Mouse (Mus musculus) layer of hippocampus, adult 11-12 months (tissue): ENCODE measurements around the gene Aatk.

Experiments used
- DNase-seq: peaks from one replicate; pipeline ENCODE4 v3.0.0; 2022; ENCODE audit warnings: low spot score

The Aatk gene

DNA sequence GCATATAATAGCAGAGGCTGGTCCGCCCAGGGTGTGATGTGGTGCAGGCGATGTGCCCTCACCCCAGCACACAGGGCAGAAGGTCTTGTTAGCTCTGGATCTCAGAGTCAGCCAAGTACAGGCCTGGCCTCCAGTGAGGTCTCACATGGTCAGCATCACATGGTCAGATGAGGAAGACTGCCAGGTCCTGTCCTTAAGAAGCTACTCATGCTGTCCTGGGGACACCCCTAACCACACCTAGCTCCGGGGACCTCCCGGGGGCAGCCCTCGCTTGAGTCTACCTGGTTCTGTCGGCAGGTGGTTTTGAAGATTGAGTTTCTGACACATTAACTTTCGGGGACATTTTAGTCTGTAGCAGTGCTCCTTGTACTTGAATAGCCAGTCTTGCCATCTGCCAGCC lies 58.6 kb downstream of the Aatk start:
- no peak for DNase-seq

DNA sequence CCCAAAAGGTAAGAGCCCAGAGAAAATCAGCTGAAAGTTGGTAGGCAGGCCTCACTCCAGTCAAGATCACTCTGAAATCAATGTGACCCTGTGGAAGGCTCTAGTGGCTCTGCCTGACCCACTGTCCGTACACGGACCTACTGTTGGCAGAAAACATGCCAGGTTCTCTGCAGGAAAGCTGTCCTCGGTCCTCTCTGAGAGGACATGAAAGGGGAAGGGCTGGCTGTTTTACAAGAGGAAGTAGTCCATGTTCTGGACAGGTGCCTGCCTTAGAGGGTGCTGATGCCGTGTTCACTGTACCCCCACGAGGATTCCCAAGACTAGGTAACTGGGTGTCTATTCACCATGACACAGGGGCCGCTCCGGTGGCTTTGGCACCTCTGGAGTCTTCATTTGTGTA lies 59.1 kb downstream of the Aatk start:
- DNase-seq = no peak

DNA sequence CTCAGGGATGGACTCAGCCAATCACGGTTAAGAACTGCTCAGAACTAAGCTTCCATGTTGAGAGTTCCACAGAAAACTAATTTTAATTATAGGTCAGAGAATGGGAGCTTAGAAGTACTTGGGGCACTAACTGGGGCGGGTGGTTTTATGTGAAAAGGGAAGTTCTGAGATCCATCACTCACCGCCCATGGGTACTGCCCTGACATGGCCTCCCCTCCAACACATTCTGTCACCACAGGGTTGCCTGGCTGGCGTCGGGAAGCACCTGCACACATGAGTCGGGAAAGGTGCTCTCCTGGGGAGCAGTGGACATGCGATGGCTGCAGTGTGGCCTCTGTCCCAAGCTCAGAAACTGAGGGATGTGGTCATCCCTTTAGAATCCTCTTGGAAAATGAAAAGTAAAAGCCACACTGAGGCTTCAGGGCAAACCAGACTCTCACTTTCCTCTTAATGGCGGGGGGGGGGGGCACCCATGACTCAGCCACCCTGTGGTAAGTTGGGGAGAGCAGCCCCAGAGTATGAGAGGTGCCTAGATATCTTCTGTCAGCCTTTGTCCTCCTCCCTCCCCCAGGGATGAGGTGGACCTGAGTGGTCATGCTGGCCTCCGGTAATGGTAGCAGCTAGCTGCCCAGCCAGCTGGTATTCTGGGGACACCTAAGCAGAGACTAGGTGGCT lies 60.1 kb downstream of the Aatk start:
- no peak for DNase-seq

DNA sequence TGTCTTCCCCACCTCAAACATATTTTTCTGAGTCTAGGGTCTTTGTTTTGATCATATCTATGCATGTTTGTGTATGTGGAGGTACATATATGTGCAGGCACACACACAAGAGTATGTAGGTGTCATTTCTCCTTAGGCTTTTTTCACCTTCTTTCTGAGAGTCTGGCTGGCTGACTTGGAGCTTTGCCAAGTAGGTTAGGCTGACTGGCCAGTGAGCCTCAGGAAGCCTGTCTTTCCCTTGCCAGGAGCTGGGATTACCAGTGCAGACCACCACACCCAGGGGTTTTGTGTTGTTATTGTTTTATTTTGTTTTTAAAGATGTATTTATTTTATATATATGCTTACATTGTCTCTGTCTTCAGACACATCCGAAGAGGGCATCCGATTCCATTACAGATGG lies 63.8 kb downstream of the Aatk start:
- DNase-seq = no peak

DNA sequence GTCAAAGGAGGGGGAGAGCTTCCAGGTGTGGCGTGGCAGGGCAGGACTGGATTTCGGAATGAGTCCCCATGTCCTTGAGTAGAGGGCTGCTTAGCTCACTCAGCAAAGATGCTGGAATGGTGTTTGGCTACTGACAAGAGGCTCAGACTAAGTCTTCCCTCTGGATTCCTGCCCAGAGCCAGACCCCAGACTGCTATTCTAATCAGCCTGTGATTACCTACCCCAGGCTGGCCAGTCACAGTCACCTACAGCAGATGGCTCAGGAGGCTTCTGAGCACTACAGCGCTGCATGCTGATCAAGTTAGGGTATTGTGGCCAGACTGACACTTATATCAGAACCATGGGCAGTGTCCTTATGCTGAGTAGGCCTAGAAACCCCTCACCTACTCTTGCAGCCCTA lies 64.7 kb downstream of the Aatk start:
- DNase-seq = no peak

DNA sequence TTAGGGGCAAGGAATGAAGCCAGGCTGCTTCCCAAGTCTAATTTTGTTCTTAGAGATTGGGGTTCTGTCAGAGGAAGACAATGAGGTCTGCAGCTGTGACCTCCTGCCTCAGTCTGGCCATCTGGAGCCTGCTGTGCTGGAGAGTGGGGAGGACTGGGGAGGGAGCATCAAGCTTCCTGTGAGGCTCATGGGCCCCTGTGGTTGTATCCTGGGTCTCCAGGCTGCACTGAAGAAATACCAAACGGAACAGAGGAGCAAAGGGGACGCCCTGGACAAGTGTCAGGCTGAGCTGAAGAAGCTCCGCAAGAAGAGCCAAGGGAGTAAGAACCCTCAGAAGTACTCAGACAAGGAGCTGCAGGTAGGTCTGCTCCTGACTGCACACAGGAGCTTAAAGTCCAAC lies 65.2 kb downstream of the Aatk start:
- no peak for DNase-seq

DNA sequence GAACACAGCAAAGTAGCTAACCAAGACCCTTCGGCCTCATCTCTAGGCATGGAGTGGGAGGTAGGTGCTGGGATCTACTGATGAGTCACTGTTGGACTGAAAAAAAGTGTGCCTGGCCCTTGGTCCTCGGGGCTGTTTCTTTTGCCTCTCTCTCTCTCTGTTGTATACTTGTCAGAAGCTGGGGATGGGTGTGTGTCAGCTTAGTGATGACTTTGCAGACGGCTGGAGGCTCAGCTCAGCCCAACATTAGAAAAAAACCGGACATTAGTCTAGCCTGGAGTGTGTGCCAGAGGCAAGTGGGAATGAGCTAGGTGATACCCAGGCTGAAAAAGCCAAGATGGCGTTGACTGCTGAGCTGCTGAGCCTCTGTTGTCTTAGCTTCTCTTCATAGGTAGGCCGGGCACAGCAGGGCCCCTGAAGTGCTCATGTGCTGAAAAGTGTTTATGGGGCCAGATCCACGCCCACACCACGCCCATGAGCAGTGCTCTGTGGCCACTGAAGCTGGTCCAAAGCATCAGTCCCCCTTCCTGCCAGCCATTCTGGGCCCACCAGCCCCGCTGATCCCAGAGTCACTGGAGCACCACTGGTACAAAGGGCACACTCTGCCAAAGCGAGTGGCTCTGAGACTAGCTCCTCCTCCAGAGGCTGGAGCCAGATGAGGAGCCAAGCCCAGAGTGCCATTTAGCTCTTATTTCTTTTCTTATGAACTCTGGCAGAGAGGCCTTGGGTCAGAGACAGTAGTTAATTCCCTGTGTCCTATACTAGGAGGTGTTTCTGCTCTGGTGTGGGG lies 67.2 kb downstream of the Aatk start:
- no peak for DNase-seq

DNA sequence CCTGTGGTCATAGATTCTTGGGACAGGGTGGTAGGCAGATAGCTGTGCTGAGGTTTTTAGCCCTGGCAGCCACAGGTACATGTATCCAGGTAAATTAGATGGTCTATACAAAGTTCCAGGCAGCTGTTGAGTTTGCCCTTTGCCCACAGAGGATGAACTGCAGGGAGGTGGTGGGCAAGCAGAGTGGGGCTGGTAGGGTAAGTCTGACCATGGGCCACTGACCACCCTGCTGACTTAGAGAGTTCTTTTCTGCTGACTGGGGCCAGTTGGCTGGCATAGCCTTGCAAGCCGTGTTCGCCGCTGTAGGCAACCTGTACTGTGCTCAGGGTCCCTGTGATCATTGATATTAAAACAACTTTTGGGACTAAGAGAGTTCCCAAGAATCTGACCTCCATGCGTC lies 68.3 kb downstream of the Aatk start:
- DNase-seq = no peak

DNA sequence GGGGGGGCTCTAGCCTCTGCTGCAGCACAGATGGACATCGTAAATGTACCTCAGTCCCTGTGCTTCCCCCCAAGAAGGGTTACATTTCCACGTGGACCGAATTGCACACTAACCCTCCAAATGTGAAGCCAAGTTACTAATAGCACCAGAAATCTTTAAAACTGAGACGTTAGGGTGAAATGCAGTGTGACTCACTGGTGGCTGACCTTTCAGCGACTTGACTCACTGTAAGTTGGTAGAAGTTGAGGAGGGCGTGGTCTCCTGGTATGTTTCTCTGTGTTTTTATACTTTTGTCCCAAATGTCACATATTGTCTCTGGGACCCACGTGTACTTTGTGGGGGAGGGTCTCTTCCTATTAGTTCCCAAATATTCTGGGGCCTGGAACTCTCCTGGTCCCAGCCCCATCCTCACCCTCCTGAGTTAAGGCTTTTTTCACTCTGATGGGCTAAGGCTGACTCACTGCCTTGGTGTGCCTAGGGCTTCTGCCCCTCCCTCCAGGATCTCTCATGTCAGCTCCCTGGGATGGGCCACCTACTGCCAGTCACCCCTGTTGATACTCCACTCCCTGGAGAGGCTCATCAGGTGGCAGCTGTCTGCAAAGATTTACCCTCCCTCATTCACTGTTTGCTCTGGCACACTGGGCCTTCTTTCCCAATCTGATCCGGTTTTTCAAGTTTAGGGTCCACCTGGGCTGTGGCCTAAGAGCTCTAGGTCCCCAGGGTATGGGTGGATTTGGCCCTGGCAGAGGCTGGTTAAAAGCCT lies 71.0 kb downstream of the Aatk start:
- no peak for DNase-seq

DNA sequence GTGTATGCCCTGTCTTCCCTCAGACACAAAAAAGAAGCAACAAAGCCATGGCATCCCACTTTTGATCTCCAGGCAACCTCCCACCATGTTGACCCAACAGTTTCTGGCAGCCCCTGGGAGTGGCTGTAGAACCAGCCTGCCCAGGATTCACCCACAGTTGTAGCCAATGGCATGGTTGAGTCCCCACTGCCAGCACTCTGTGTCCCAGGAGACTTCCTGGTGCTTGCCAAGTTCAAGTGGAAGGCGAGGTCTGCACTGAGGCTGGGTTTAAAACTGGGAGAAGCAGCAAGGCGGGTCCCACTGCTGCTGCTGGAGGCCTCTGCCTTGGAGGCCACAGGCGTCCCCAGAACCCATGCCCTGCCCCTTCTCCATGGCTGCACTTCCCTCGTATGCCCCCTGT lies 73.2 kb downstream of the Aatk start:
- DNase-seq = no peak

DNA sequence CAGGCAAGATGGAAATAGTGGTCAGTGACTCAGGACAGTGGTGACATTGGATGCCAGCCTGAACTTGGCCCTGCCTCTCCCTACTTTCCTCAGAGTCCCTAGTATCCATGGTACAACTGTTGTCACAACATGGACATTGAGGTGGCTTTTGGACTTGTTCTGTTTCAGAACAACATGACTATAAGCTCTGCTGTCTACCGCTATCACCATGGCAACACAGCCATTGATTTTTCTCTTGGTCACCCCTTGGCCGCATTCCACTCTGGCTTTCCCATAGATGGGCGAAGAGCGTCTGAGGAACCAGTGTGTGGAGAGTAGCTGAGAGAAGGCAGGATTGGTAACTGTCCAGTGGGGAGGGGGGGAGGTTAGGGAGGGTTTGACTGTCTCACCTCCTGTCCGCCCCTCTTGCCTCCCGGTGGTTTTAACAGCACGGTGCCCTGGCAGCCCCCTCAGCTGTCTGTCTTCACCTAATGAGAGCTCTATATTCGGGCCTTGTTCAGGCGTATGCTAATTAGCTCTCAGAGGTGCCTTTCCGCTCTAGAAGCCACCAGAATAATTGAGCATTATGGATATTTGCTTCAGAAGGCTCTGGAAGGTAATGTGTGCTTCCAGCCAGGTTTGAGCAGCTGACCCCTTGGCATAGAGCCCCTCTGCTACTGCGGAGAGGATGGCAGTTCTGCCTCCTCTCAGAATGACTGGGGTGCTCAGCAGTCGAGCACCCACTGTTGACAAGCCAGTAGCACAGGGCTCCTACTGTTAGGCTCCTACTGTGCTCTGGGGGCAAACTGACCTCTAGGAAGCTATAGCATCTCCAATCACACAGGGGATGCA lies 76.7 kb downstream of the Aatk start:
- DNase-seq = no peak

DNA sequence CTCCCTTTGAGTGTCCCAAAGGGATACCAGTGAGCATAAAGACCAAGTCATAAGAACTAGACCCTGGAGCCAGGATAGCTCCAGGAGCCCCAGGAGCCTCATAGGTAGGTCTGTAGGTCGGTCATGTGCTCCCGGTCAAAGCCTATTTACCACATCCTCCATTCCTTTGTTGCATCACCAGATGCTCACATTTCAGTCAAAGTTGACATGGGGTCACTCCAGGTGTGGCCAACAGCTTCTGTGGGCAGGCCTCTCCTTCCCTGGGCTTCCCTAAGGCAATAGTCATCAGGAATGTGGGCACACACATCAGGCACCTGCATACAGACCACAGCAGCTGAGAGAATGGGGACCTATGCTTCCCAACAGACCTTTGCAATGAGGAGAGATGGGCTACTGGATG lies 79.1 kb downstream of the Aatk start:
- no peak for DNase-seq

DNA sequence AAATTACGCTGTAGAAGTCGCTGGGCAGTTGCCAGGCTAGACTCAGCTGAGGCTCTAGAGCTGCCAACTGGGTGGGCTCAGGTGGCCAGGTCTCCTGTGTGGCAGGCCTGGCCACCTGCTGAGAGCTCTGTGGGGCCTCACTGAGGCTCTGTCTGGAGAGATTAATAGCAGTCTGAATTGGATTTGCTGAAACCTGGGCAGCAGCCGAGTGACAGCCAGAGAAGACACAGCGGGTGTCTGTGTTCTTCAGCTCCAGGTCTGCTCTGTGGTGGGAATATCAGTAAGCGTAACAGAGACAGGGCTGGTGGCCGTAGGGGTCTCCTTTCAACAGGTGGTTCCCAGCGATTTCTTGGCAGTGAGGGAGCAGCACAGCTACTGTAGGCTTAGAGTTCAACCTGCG lies 79.6 kb downstream of the Aatk start:
- no peak for DNase-seq

DNA sequence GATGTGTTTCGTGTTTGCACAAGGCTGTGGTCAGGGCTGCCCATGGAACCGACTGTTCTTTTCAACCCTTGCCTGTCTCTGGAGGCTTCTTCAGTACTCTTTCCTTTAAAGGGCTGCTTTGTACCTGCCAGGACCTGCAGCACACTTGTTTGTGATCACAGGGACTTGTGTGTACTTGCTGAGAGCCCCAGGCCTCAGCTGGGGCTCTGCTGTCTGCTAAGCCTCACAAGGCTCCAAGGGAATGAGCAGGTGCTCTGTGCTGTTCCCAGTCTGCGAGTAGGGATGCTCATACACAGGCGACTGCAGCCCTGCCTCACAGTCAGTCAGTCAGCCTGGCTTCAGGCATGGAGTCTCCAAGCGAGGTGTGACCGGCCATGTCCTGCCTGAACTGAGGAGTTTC lies 80.7 kb downstream of the Aatk start:
- no peak for DNase-seq

DNA sequence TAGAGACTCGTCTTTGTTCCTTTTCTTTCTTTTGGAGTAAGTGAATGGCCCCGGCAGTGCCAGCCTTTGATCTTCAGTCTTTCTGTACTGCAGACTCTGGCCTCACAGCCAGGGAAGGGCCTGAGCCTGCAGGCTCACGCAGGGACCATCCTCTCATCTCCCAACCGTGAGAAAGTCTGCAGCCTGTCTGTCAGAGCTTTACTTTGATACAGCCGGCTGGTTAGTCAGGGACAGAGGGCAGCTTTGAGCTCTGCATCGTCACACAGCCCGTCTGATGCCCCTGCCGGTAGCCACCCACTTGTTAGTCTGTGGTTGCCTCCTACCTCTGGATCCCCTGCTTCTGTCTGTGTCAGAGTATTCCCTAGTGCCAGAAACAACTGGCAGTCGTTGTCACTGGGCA lies 81.9 kb downstream of the Aatk start:
- DNase-seq = no peak

DNA sequence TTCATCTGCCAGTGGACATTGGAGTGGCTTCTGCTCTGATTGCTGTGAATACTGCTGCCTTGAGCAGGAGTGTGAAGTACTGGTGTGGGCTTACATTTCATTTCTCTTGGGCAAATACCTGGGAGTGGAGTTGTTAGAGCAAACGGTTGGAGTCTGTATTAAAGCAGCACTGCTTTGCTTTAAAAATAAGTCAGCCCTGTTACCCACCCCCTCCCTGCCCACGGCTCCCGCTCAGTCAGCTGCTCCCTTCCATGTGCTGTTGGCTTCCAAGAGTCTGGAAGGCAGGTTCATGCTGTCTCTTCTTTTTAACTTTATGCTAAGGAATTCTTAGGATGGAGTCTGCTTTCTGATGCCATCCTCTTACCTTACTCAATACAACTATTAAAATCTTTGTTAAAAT lies 85.5 kb downstream of the Aatk start:
- DNase-seq = no peak

DNA sequence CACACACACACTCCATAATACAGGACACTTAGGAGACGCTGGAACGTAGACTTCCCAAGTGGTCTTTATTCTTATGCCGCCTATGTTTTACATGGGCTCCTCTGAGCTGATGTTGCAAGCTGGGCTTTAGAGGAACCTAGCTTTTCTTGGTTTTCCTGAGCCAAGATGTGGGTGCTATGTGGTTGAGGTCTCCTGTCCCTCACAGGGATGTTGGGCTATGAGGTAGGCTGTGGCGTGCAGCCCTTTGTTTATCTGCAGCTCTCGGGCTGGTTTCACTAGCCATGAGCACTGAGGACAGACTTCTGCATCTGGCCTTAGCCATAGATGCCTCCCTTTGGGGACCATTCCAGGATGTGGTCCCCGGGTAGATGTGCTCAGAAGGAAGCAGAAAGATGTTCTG lies 86.3 kb downstream of the Aatk start:
- DNase-seq = no peak

DNA sequence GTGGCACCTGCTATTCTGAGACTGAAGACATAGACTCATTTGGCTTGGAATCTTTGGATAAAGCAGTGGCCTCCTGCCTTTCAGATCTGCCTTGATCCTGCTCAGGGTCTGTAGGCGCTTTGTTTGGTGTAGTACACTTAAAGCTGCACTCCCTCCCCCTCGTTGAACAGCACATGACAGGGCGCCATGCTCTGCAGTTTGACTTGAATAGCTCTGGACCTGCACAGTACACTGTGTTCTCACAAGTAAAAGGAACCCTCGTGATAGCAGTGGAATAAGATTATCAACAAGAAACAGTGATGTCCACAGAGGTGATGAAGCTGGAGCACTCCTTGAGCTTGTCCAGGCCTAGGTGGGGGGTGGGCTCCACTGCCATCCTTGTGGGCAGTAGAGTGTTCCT lies 87.3 kb downstream of the Aatk start:
- no peak for DNase-seq

DNA sequence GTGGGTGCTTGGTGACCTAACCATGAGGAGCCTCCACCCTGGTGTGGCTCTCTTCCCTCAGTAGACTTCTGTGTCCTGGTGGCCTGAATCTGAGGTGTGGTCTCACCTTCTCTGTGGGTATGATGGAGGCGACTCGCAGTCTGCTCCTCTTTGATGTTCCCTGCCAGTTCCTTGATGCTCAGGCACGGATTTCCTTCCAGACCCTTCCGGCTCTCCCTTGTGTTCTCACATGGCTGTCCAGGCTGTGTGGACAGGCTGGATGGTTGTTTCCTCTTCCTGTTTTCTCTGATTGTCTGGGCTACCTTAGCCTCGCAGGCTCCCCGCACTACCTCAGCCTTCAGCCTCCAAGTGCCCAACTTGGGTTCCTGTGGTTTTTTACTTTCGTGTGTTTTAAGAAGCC lies 88.1 kb downstream of the Aatk start:
- DNase-seq = no peak
